Mouse (Mus musculus) MEL (cell line): ENCODE measurements around the gene Gbp8. TPM values are rescaled to one million over a fixed set of nuclear protein-coding genes. Genes with fewer than 3 reads are reported as not detected.
"Not testable (repeated sequence)": the region's sequence is repeated elsewhere in the genome, so short reads cannot be mapped to it uniquely, and the experiment has no call there.

Source experiments
- DNase-seq: peaks from one replicate; pipeline ENCODE4 v3.0.0; 2011; ENCODE audit warnings: low read depth, low spot score
- H3K27ac ChIP-seq: 2 replicates; pipeline ENCODE4 v1.5.1; 2012; ENCODE audit warnings: low read depth, mild to moderate bottlenecking, control low read depth, low read length, moderate library complexity; ENCODE audit not compliant: control insufficient read depth
- H3K27me3 ChIP-seq, 2 experiments: fragments of 150-350 bp in 1 of 2; sonication (generic) in 1 of 2; 2 replicates each; pipeline ENCODE4 v1.6.1; 2012; ENCODE audit warnings: low read length in 2 of 2, mild to moderate bottlenecking in 2 of 2, improper control_type of control experiment in 1 of 2, moderate library complexity in 1 of 2; ENCODE audit not compliant: insufficient read depth in 2 of 2, control insufficient read depth in 1 of 2
- H3K36me3 ChIP-seq, 2 experiments: 2 replicates each; pipeline ENCODE4 v1.6.1; 2012 to 2014; ENCODE audit warnings: low read length in 2 of 2, improper control_type of control experiment in 1 of 2, inconsistent platforms in 1 of 2, mild to moderate bottlenecking in 1 of 2; ENCODE audit not compliant: insufficient read depth in 2 of 2, control insufficient read depth in 1 of 2
- H3K4me1 ChIP-seq, 2 experiments: fragments of 150-350 bp in 1 of 2; sonication (generic) in 1 of 2; 2 replicates each; pipeline ENCODE4 v1.6.1; 2012; ENCODE audit warnings: low read length in 2 of 2, improper control_type of control experiment in 1 of 2, mild to moderate bottlenecking in 1 of 2; ENCODE audit not compliant: insufficient read depth in 2 of 2, control insufficient read depth in 1 of 2
- H3K4me3 ChIP-seq, 2 experiments: fragments of 150-350 bp in 1 of 2; sonication (generic) in 1 of 2; 2 replicates each; pipeline ENCODE4 v1.5.1; 2012; ENCODE audit warnings: low read depth in 2 of 2, low read length in 2 of 2, mild to moderate bottlenecking in 2 of 2, moderate library complexity in 2 of 2, control low read depth in 1 of 2, improper control_type of control experiment in 1 of 2; ENCODE audit not compliant: control insufficient read depth in 1 of 2, insufficient read depth in 1 of 2
- H3K79me2 ChIP-seq: 2 replicates; pipeline ENCODE4 v1.6.1; 2012; ENCODE audit warnings: mild to moderate bottlenecking, low read length, moderate library complexity; ENCODE audit not compliant: control insufficient read depth, poor library complexity, insufficient read depth
- H3K9ac ChIP-seq: 2 replicates; pipeline ENCODE4 v1.6.1; 2012; ENCODE audit warnings: low read depth, mild to moderate bottlenecking, control low read depth, low read length, moderate library complexity; ENCODE audit not compliant: control insufficient read depth, poor library complexity, severe bottlenecking
- H3K9me3 ChIP-seq: fragments of 150-350 bp; sonication (generic); replicated peaks from 2 replicates; pipeline ENCODE4 v1.6.1; 2012; ENCODE audit warnings: mild to moderate bottlenecking, low read length, improper control_type of control experiment, moderate library complexity; ENCODE audit not compliant: insufficient read depth
- E2F4 ChIP-seq: IDR thresholded peaks from 2 replicates; pipeline ENCODE4 v1.6.1; 2011; ENCODE audit warnings: low read depth, low read length, improper control_type of control experiment, borderline replicate concordance
- EP300 ChIP-seq, 2 experiments: IDR thresholded peaks; 2 replicates each; pipeline ENCODE4 v1.6.1; 2011; ENCODE audit warnings: improper control_type of control experiment in 2 of 2, low read length in 2 of 2, low read depth in 1 of 2, mild to moderate bottlenecking in 1 of 2
- HCFC1 ChIP-seq: IDR thresholded peaks from 2 replicates; pipeline ENCODE4 v1.6.1; 2012; ENCODE audit warnings: low read depth, mild to moderate bottlenecking, inconsistent platforms, low read length, improper control_type of control experiment, moderate library complexity
- MAFK ChIP-seq: IDR thresholded peaks from 2 replicates; pipeline ENCODE4 v1.6.1; 2011; ENCODE audit warnings: low read depth, mild to moderate bottlenecking, low read length, improper control_type of control experiment, borderline replicate concordance
- MAZ ChIP-seq: IDR thresholded peaks from 2 replicates; pipeline ENCODE4 v1.6.1; 2012; ENCODE audit warnings: low read depth, mild to moderate bottlenecking, inconsistent platforms, low read length, improper control_type of control experiment
- MEF2A ChIP-seq: IDR thresholded peaks from 2 replicates; pipeline ENCODE4 v1.6.1; 2014; ENCODE audit warnings: low read depth, mild to moderate bottlenecking, inconsistent platforms, low read length, improper control_type of control experiment; ENCODE audit not compliant: poor library complexity, insufficient replicate concordance, severe bottlenecking; ENCODE audit errors: extremely low read depth
- POLR2AphosphoS2 ChIP-seq: IDR thresholded peaks from 2 replicates; pipeline ENCODE4 v1.6.1; 2011; ENCODE audit warnings: low read length, improper control_type of control experiment
- POLR2AphosphoS5 ChIP-seq: IDR thresholded peaks from 2 replicates; pipeline ENCODE4 v1.6.1; 2012; ENCODE audit warnings: low read depth, borderline replicate concordance, mild to moderate bottlenecking, inconsistent platforms, low read length, moderate library complexity, mixed read lengths
- RCOR1 ChIP-seq: IDR thresholded peaks from 2 replicates; pipeline ENCODE4 v1.6.1; 2012; ENCODE audit warnings: low read depth, mild to moderate bottlenecking, inconsistent platforms, low read length, improper control_type of control experiment
- ZC3H11A ChIP-seq: IDR thresholded peaks from 2 replicates; pipeline ENCODE4 v1.6.1; 2012; ENCODE audit warnings: low read depth, mild to moderate bottlenecking, inconsistent platforms, low read length, improper control_type of control experiment
- ZMIZ1 ChIP-seq: IDR thresholded peaks from 2 replicates; pipeline ENCODE4 v1.6.1; 2012; ENCODE audit warnings: low read depth, mild to moderate bottlenecking, inconsistent platforms, low read length, improper control_type of control experiment, moderate library complexity
- polyA plus RNA-seq, 2 experiments: library from polyadenylated mRNA; stranded (reverse) in 1 of 2; unstranded in 1 of 2; fragments of >175 nt in 1 of 2; fragments of >200 nt in 1 of 2; gene quantifications; 2 replicates each; pipeline versions ENCODE4 v1.2.1 to v1.2.4; 2012; ENCODE audit warnings: low replicate concordance in 2 of 2, low read depth in 1 of 2; ENCODE audit not compliant: insufficient read length in 2 of 2, insufficient read depth in 1 of 2, missing spikeins in 1 of 2
- total RNA-seq: library from RNA; depleted of rRNA; stranded (reverse); fragments of 300-350 nt; gene quantifications from 2 replicates; pipeline ENCODE4 v1.2.3, GENCODE M21; 2012

Gbp8 gene
- total and polyA plus RNA-seq, 3 experiments: not detected

- Histone ChIP-seq H3K27ac (no peak overlapping the region), H3K79me2 (no peaks in the 10 kb centered on the region), H3K9me3 (no peaks in the 10 kb centered on the region), H3K36me3 (no peaks in the 10 kb centered on the region), H3K9ac (no peak overlapping the region), H3K4me3 (no peak overlapping the region), H3K4me1 (no peaks in the 10 kb centered on the region)
- DNase-seq: no peak
- TF ChIP-seq MAZ (no peak), MEF2A (no peak), MAFK (no peak), ZC3H11A (no peak), ZMIZ1 (no peak), POLR2AphosphoS5 (no peak), HCFC1 (no peak), POLR2AphosphoS2 (no peak), RCOR1 (no peak), EP300 (IDR thresholded peaks at IDR 0.05; ENCODE audit: low read depth in 1 of 2, low read length in 2 of 2) (no peak), E2F4 (no peak)
- TF ChIP-seq, all 39 proteins: peak for 0
- no peaks in the 10 kb centered on the region for H3K27me3 ChIP-seq
Measured at GRCm38 (mm10) chr5:105138906-105139305, 434 bp downstream of the Gbp8 start.

GRCm38 (mm10) chr5:105136706-105137304 lies 2.5 kb downstream of the Gbp8 start:
- not testable (repeated sequence) for H3K27me3 ChIP-seq, H3K4me3 ChIP-seq, DNase-seq, H3K4me1 ChIP-seq, H3K36me3 ChIP-seq, H3K27ac ChIP-seq, H3K9ac ChIP-seq, H3K79me2 ChIP-seq, H3K9me3 ChIP-seq

GRCm38 (mm10) chr5:105121731-105122130 lies 17.6 kb downstream of the Gbp8 start:
- not testable (repeated sequence) for H3K4me1 ChIP-seq, H3K27me3 ChIP-seq, H3K27ac ChIP-seq, H3K36me3 ChIP-seq, H3K9me3 ChIP-seq, H3K4me3 ChIP-seq, DNase-seq, H3K79me2 ChIP-seq, H3K9ac ChIP-seq
